Mouse (Mus musculus) kidney, adult 11 months (tissue): ENCODE results near the gene Gjc2.

ENCODE experiments used
- DNase-seq: peaks from one replicate; pipeline ENCODE4 v3.0.0; 2022

Gjc2 gene

DNA sequence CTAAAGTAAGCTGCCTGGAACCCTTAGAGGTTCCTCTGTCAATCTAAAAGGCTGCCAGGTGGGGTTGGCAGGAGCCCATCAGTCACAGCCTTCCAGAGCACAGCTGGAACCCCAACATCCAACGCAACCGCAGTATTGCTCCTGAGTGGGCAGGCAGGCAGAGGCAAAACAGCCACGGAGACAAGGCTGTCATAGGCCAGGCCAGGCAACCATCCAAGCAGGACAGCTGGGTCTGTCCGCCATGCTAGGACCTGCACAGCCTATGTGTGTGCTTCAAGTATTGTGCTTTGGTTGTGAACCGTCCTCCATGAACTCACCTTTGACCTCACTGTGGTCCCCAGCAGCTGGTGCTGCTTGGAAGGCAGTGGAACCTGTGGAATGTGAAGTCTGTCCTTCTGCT lies 27.1 kb downstream of the Gjc2 start:
- DNase-seq: no peak

DNA sequence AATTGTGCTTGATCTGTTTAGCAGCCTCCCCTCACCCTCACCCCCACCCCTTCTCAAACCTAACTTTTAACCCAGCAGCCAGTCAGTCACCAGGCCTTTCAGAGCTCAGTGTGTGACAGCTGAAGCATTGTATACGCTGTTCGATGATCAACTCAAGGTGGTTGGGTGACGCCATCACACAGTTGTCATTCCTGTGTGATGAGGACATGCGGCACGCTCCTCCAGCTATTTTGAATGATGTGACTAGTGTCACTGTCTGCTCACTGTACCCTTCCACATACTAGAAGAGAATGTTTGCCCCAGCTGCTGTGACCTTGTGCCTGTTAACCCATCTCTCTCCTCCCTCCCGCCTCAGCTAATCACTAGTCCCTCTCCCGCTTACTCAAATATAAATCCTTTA lies 28.8 kb downstream of the Gjc2 start:
- no peak for DNase-seq

- no peak for DNase-seq
Measured at GRCm38 (mm10) chr11:59151729-59152128, 31.3 kb downstream of the Gjc2 start.

DNA sequence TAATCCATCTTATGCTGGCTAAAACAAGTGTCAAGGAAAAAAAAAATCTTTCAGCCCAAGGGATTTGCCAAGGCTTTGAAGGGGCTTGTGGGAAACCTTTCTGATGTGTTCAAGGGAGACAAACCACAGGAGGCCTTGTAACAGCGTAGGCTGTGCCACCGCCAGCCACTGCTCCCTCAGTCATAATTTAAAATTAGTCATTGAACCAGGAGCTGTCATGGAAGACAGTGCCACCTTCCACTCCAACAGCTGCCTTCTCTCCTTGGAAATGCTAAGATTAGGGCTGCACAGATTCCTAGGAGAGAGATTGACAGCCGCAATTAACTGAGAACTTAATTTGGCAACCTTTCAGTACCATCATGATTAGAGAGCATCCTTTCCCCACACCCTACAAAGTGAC lies 33.7 kb downstream of the Gjc2 start:
- no peak for DNase-seq

GRCm38 (mm10) chr11:59142962-59143361 lies 40.1 kb downstream of the Gjc2 start:
- no peak for DNase-seq

GRCm38 (mm10) chr11:59141772-59142370 lies 41.1 kb downstream of the Gjc2 start:
- no peak for DNase-seq

DNA sequence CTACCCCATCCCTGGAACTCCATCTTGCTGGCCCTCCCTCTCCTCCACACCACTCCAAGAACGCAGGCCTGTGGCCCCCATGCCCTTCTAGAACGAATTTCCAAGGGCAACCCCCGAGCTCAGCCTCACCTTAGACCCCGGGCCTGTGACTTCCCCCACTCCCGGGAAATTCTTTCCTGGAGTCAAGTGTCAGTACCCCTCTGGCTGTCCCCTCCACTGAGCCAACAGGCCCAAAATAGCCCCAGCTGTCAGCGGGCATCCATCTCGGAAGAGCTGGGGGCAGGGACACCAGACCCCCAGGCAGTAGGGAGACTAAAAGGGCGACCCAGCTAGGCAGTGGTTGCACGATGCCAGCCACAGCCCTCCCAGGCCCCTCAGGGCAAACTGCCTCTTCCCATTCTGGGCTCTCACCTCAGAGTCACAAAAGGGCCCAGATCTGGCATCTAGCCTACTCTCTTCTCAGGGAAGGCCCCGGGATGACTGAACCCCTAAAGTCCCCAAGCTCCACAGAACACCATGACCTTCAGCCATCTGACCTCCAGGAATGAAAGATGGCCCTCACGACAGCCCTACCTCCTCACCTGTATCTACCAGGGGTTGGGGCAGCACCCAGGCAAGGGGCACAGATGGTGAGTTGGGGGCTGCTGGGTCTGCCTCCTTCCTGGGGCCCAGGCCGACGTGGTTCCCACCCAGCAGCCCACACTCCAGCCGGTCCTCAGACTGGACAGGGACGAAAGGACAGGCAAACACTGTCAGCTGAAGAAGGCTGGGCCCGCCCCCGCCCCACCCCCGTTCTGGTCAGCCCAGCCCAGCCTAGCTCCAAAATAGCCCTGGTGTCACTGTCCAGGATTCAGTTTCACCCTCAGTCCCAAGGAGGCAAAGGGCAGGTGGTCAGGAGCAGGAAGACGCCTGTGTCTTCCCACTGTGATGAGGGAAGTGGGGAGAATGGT lies 44.2 kb downstream of the Gjc2 start:
- DNase-seq: no peak

- no peak for DNase-seq
Measured at GRCm38 (mm10) chr11:59136994-59137706, 45.9 kb downstream of the Gjc2 start.

GRCm38 (mm10) chr11:59135904-59136452 lies 47.0 kb downstream of the Gjc2 start, which contains the start of gene Obscn:
TSS of gene Obscn (minus strand) at chr11:59136402.
- no peak for DNase-seq

- no peak for DNase-seq
Measured at GRCm38 (mm10) chr11:59135051-59135820, 47.8 kb downstream of the Gjc2 start.

DNA sequence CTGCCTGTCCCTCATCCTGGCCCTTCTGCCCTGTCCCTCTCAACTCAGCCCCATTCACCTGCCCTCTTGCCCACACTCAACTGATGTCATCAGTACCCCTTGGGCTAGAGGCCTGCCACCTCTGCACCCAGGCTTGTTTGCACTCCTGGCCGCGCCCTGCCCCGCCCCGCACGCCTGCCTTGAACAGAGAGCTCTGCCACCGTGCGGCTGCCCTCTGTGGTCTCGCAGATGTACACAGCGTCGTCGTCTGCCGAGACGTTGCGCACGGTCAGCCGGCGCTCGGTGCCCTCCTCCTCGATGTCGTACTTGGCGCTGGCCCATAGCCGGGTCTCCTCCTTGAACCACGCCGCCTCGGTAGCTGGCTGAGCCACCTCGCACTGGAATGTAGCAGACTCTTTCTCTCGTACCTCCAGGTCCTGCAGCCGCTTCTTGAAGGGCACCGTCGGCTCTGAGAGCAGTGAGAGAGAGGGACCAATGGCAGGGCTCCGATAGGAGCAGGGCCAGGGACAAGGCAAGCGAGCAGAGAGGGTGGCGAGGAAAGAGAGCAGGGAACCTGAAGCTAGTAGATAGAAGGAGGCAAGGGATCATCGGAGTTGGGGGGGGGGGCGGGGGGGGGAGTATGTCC lies 48.5 kb downstream of the Gjc2 start:
- no peak for DNase-seq

- no peak for DNase-seq
Measured at GRCm38 (mm10) chr11:59132065-59132464, 50.9 kb downstream of the Gjc2 start.

- no peak for DNase-seq
Measured at GRCm38 (mm10) chr11:59131348-59131919, 51.6 kb downstream of the Gjc2 start.

- no peak for DNase-seq
Measured at GRCm38 (mm10) chr11:59130782-59131181, 52.2 kb downstream of the Gjc2 start.
